Mouse (Mus musculus) heart, embryonic 16.5 days (tissue): Measurements from ENCODE around the gene Scgn. TPM values are rescaled to one million over a fixed set of nuclear protein-coding genes. Genes with fewer than 3 reads are reported as not detected.

ENCODE experiments used
- microRNA-seq: library from miRNA; unstranded; fragments of <30 nt; microRNA quantifications from one replicate; pipeline ENCODE4, GENCODE M21; 2017
- polyA plus RNA-seq: library from polyadenylated mRNA; unstranded; fragments of >200 nt; fragmentation: Nextera tagmentation; extraction: Ambion mirVana; gene quantifications from 2 replicates; pipeline ENCODE4 v1.2.1, GENCODE M21; 2015

Gene Scgn
- polyA plus RNA-seq, 1 experiment from 2014 or later, result not detected

Small RNA genes within 50 kb of the gene (microRNA-seq; reads per million reads assigned to microRNA genes)
- not detected for gene Gm44344

Other genes with a start within 250 kb of the Scgn start
- 3.0 and 3.8 TPM in 2 replicates for gene Hist1h3c, start 245.6 kb downstream of the Scgn start, polyA plus RNA-seq
- gene Hist1h2bb, start 244.5 kb downstream of the Scgn start, polyA plus RNA-seq, result 0.98 and 2.2 TPM in 2 replicates
- 17.0 and 20.0 TPM in 2 replicates for gene Hist1h2ab, start 240.1 kb downstream of the Scgn start, polyA plus RNA-seq
- gene Hist1h3b, start 238.9 kb downstream of the Scgn start, polyA plus RNA-seq, result 3.2 and 5.0 TPM in 2 replicates
- gene Hist1h4b, start 234.2 kb downstream of the Scgn start, polyA plus RNA-seq, result 1.2 and 1.5 TPM in 2 replicates
- gene Hist1h4a, start 230.0 kb downstream of the Scgn start, polyA plus RNA-seq, result 0.32 TPM in 1 of 2 replicates, not detected in the other
- 1.5 and 3.4 TPM in 2 replicates for gene Hist1h3a, start 228.8 kb downstream of the Scgn start, polyA plus RNA-seq
- 0.79 and 0.97 TPM in 2 replicates for gene Hist1h1a, start 227.5 kb downstream of the Scgn start, polyA plus RNA-seq
- gene Trim38, start 221.3 kb downstream of the Scgn start, polyA plus RNA-seq, result 0.10 TPM in 1 of 2 replicates, not detected in the other
- gene Slc17a2, start 184.2 kb downstream of the Scgn start, polyA plus RNA-seq, result not detected in 2 replicates
- not detected in 2 replicates for gene Slc17a3, start 151.8 kb downstream of the Scgn start, polyA plus RNA-seq
- not detected in 2 replicates for gene Slc17a1, start 123.5 kb downstream of the Scgn start, polyA plus RNA-seq
- 0.09 TPM in 1 of 2 replicates, not detected in the other for gene Slc17a4, start 76.2 kb downstream of the Scgn start, polyA plus RNA-seq
- not detected in 2 replicates for gene Hist1h2ba, start 57.1 kb downstream of the Scgn start, polyA plus RNA-seq
- gene Hist1h2aa, start 56.8 kb downstream of the Scgn start, polyA plus RNA-seq, result not detected in 2 replicates